Mouse (Mus musculus) spleen, postnatal 14 days (tissue): Measurements from ENCODE around the gene Sap25.

Experiments used
- DNase-seq, 2 experiments: peaks; one replicate each; pipeline ENCODE4 v3.0.0; 2021 to 2022; ENCODE audit warnings: low spot score in 2 of 2

The Sap25 gene

DNA sequence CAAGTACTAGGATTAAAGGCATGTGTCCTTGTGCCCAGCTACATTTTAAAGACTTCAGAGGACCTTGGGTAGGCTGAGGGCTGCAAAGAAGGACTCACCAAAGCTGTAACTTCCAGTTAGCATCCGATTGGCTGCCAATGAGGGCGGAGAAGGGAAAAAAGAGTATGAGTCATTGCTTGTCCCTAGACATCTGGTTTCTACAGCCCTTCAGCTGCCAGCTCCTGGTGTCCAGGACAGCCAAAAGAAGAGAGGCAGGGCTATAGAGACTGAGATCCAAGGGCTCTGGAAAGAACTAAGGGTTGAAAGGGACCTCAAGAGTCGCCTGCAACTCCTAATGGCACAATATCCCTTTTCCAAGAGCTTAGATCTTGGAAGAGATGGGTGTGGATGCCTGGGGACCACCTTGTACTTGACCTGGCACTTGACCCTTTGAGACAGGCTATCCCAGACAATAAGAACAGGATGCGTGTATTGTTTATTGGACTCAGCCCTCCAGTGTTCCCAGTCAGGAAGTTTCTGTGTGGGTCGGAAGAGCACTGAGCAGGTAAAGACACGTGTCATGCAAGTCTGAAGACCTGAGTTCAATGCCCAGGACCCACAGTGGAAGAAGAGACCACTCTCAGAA, 19.0 kb downstream of the Sap25 start:
- no peak for DNase-seq

DNA sequence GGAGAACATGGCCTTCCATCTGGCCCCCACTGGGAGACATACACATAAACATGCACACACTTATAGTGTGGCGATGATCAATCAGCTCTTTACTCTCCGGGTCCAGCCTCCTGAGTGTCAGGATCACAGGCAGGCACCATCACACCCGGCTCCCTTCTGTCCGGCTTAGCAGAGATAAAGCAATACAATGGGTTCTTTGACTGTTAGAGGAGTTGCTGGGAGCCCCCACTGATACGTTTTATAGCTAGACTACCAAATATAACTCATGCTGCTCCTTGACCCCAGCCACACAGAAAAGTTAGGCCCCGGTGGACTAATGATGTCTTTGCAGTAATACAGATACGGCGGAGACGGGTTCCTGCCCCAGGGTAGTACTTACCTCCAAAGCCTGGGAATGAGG, 21.9 kb downstream of the Sap25 start:
- DNase-seq = no peak

DNA sequence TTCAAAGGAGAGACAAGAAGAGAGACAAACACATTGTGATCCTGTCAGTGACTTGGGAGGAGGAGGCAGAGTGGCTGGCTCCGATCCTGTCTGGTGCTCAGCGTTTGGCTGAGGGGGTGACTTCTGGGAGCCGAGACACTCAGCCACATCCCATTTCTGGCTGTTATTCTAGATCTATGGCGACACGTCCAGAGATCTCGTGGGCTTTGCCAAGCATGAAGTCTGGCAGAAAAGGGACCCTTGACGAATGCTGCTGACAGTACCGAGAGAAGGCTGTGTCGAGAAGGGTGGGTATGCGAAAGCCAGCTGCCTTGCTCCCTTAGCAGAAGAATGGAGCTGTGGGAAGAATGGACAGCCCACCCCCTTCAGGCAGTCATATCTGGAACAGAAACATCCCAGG, 27.8 kb downstream of the Sap25 start:
- no peak for DNase-seq

DNA sequence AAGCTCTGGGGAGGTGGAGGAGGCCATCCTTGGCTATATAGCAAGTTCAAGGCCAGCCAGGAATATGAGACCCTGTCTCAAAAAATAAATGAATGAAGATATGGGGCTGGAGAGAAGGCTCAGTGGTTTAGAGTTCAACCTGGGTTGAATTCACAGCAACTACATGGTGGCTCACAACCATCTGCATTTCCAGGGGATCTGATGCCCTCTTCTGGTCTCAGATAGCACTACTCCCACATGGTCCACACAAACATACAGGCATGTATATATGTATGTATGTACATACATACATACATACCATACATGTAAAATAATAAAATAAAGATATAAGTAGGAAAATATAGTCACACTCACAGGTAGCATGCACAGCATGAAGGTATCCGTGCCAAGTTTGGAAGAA, 29.1 kb downstream of the Sap25 start:
- DNase-seq = no peak

DNA sequence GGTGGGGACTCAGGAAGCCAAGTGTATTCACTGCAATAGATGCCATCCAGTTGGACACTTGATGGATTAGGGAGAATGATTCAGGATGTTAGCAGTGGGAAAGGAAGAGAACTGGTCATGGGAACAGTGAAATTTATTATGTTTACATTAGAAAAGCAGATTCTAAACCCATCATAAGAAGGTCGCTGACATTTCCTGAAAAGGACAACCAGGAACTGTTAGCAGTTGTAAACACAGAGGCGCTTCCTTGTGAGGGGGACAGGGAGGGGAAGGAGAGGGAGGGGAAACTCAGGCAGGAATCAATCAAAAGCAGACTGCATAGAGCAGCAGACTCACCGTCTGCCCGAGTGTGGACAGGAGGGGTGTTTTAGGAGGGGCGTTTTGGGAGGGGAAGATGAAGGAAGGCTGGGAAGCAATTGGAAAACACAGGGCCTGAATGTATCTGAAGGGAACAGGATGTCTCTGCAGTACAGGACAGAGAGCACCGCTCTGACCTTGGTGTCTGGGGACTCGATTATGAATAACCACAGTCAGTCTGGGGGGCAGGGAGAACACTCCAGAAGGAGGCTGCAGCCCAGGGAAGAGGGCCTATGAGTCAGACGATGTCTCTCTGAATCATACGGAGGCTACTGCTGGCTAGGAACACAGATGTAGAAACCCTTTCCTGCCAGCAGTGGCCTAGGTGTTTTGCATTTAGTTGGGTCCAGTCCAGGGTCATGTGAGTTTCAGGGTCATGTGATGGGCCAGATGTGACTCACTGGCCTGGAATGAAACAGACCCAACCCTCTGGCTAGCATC, 30.5 kb downstream of the Sap25 start:
- DNase-seq = no peak

DNA sequence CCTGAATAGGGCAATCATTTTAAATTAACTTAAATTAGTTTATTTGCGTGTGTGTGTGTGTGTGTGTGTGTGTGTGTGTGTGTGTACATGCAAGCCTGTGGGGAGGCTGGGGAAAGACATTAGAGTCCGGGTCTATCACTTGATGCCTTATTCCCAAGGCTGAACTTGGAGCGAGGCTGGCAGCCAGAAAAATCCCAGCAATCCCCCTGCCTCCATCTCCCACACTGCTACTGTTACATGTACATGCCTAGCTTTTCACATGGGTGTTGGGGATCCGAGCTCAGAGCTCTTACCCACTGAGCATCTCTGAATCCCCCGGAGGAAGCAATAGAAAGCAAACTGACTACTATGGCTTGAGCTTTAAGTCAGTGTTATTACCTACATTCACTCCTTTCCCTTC, 31.2 kb downstream of the Sap25 start:
- DNase-seq = no peak

DNA sequence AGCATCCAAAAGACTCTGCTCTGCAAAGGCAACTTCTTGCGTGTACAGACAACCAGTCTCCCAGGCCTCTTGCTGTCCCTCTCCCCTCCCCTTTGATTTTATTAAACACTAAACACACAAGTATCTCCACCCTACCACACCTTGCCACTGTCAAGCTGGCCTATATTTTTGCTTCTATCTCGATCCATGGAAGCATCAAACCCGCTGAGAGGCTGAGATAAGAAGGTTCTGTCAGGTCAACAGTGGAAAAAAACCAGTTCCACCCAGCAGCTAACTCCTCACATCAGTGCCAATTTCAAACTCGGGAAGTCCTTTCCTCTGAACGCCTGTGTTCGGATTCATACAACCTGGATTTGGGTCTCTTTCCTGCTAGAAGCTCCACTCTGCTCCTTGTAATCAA, 31.9 kb downstream of the Sap25 start:
- DNase-seq = no peak

DNA sequence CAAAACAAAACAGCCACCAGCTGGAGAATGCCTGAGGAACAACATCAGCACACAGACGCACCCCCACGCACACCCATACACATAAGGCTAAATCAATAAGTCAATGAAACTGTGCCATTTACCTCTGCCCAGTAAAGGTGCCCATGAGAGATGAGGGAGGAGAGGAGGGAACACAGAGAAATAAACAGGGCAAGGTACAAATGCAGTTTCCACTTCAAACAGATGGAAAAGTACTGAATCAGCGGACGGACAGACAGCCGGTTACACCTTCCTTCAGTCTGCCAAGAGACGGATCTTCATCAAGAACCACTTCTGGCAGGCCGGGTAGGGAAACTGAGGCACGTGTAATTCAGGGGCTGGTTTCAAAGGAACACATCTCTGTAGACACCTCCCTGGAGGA, 33.7 kb downstream of the Sap25 start:
- no peak for DNase-seq

DNA sequence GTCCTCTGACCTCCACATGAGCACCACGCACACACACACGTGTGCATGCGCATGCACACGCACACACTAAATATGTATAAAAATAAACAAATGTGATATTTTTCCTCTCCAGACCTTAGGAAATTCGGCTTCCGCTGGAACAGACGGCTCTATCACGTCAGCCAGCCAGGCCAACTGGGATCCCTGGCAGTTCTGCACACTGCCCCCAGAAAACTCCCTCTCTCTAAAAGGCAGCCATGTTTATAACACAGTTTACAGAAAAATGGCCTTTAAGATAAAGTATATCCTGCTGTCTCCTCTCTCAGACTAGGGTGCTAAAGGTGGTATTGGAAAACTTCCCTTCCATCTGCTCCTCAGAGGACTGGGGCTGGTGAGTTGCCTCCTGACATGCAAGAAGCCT, 36.7 kb downstream of the Sap25 start:
- DNase-seq = no peak

DNA sequence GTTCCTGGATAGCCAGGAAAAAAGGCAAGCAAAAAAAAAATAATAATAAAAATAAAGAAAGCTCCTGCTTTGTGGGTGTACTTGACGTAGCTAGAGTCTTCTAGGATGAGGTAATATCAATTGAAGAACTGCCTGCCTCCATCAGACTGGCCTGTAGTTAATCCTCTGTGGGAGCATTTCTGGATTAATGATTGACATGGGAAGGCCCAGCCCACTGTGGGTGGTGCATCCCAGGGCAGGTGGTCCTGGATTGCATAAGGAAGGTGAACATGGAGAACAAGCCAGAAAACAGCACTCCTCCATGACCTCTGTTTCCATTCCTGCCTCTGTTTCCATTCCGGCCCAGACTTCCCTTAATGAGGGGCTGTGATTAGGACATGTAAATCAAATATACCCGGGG, 37.6 kb downstream of the Sap25 start:
- no peak for DNase-seq

DNA sequence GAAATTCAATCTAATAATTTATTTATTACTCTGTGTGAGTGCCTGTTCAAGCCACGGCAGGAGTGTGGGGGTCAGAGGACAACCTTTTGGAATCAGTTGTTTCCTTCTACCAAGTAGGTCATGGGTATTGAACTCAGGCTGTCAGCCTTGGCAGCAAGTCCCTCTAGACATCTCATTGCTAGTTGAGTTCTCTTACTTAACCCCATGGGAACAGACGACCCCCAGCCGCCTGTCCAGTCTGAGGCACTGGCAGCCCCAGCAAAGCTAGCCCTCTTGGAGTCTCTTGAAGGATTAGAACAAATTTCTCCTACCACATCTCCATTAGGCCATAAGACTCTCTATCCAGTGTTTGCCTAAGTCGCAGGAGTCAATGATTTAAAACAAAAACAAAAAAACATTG, 38.6 kb downstream of the Sap25 start:
- no peak for DNase-seq

DNA sequence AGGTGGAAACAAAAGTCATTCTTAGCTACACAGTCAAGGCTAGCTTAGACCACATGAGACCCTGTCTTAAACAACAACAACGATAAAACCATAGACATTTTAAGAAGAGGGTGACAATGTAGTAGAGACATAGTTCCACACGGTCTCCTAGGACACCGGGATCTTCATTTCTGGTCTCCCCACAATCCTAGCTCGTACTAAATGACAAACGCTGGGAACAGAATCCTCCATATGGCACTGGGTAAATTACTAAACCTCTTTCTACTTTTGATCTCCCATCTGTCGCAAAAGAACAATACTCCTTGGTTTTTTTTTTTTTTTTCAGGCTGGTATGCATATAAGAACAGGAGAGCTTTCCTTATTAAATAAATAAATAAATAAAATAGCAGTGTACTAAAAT, 41.4 kb downstream of the Sap25 start:
- DNase-seq = no peak

DNA sequence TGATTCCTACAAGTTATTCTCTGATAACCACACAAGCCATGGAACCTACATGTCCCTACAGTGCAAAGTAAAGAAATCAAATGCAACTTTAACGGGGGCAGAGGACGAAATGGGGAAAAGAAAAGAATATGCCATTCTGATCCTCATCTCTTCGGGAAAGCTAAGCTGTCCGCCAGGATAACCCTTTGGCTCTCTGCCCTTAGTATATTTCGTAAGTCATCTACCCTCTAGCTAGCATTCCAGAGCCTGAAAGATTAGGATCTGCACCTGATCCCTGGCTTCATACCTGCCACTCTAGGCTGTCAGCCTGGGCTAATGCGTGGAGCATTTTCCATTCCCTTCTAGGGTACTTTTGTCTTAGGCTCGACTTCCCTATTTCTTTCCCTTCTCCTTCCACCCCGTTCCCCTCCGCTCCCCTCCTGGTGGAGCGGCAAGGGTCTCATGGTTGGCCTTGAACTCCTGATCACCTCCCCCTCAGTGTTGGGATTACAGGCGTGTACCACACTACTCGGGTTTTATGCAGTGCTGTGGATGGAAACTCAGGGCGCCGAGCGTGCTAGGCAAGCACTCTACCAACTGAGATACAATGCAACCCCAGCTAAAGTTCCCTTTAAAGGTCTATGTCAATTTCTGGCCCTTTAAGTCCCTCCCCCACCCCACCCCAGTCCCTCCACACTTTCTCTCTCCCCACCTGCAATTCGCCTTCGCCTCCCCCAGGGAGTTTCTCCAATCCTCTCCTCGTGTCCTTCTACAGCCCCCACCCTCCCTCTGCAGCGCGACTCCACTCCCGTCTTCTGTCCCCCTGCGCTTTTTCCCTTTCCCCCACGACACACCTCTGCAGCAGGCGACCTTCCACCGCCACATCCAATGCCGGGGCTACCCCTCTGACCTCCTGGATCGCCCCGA, 42.5 kb downstream of the Sap25 start:
- DNase-seq = no peak

DNA sequence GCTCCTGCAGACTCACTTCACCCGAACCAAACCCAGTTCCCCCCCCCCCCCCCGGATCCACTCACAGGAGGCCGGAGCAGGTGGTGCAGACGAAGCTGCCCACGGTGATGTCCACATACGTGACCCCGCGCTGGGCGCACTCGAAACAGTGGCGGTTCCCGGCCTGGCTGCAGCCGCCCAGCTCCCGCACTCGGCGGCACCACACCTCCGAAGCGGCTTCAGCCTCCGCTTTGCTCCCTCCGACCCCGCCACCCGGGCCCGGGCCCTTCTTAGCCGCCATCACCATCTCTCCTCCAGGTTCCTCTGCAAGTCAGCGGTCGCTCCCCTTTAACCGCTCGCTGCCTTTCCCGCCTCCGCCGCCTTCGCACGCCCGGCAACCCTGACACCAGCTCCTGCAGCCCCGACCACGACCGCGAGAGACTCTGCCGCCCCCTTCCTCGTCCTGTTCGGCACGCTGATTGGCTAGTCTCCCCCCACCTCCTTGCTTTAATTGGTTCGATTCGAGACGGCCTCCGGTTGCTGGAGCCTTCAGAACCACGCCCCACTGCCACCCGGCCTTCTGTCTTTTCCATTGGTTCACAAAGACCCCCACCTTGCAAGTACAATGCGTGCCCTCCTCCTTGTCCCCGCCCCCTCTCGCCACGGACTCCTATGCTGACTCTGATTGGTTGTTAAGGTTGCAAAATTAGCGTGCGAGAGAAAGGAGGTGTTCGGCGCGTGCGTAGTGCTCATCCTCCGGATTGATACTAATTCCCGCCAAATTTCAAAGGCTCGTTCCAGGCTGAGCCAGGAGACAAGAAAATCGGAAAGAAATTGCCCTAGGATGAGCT, 43.4 kb downstream of the Sap25 start, which contains the start of gene Agfg2:
TSS of gene Agfg2 (minus strand) at position 433 of the 830 bp plus-strand sequence.
- peak; percentile 94 to 95 for DNase-seq

DNA sequence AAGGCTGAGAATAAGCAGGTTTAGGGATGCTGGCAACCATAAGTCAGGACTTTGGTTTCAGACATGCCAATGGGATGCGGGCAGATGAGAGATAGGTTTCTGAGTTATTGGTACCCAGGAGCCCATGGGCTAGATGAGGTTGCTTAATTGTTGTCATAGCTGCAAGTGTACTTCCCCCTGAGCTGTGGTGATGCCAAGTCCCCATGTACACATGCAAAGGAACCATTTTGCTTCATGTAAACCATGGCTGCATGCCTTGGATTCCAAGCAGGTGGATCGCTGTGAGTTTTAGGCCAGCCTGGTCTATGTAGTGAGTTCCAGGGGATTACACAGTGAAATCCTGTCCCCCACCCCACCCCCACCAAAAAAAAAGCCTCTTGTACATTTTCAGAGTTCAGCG, 44.5 kb downstream of the Sap25 start:
- DNase-seq = no peak

DNA sequence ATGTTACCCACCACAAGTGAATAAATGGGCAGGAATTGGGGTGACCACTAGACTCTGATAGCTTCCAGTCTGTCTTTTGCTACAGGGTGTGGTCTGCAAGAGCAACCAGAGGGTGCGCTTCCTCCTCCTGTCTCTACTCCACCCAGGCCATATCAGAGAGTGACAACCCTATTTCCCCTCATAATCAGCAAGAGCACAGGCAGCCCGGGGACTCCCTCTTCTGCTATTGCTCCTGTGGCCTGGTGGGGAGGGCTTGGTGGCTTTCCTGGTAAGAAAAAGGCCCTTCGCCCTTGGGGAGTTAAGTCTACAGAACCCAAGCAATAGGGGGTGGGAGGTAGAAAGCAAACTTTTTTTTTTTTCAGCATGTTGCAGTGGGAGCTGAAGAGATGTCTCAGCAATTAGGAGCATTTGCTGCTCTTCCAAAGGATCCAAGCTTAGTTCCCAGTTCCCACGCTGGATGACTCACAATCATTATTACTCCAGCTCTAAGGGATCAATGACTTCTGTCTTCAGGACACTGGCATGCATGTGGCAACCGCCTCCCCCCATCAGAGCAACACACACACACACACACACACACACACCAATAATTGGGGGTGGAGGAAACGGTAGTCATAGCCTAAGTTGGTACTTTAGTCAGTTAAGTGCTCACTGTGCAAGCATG, 45.1 kb downstream of the Sap25 start:
- peak; percentile 59 to 60 for DNase-seq

DNA sequence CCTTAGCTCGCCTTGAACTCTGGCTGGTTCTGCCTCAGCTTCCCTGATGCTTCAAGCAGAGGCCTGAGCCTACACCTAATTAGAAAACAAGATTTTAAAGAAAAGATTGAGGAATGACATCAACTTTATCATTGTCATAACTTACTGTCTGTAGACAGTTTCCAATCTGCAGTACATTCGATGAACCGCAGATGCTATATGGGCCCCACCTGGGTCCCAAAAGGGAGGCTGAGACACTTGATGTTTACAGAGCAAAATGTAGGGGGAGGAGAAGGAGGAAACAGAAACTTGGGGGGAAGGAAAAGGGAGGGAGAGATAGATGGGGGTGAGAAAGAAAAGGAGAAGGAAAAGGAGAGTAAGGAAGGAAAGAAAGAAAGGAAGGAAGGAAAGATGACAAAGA, 48.8 kb downstream of the Sap25 start:
- no peak for DNase-seq

DNA sequence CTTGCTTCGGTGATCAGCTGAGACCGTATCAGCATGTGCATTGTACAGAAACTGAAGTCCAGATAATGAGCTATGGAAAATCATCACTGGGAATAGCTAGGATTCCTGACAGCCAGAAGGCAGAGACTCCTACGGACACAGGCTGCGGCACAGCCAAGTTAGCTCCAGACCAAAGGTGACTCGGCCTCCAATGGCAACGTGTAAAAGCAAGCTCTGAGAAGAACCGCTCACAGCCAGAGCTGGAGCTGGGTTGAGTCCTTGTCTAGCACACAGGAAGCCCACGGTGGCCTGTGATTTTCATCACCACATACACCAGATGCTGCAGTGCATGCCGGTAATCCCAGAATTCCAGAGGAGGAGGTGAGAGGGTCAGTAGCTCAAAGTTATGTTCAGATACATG, 49.4 kb downstream of the Sap25 start:
- DNase-seq = no peak

DNA sequence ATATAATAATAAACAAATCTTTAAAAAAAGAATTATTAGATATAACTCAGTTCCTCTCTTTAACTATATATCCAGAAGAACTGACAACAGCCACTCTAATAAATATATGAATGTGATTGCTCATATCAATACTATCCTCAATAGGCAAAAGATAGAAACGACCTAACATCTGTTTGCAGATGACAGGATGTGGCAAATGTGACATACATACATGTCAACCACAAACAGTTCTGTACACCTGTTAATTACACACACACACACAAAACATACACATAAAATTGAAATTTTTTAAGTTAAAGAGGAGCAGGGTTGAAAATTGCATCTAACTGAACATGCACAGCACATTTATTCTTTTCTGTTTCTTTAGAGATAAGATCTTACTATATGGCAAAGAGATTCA, 50.7 kb downstream of the Sap25 start:
- DNase-seq = no peak
